ENCODE assay signal across 8 mouse cellular contexts in genomic region chr9:48834541-48835411, GRCm38 (mm10). TPM values are rescaled to one million over a fixed set of nuclear protein-coding genes. Genes with fewer than 3 reads are reported as not detected.
DNase-seq lines count a peak whose midpoint lies in the region; ATAC-seq and TF ChIP-seq lines count a peak whose summit lies in the region.

No protein-coding gene starts in this region.

- DNase-seq in lung, postnatal 25 days (ENCODE audit: low spot score) = no peak
- peak; percentile 44 for DNase-seq in brain, adult 2 months (ENCODE audit: low read depth, low spot score)
- DNase-seq in forebrain, postnatal 0 days = peak; percentile 57
- no peak for DNase-seq in liver, embryonic 13.5 days
- DNase-seq in yolk sac, embryonic 10.5 days (ENCODE audit: low spot score) = no peak

- peaks cover 75% of the 10 kb centered on the region for H3K27me3 ChIP-seq in lung, embryonic 15.5 days
- peaks cover 16% of the 10 kb centered on the region for H3K27me3 ChIP-seq in forebrain, postnatal 0 days (ENCODE audit: insufficient read depth, low read length)
- H3K27me3 ChIP-seq in intestine, embryonic 15.5 days (replicated peaks) = peaks cover 57% of the 10 kb centered on the region
- peaks cover 92% of the 10 kb centered on the region for H3K27me3 ChIP-seq in liver, embryonic 13.5 days

- peak overlapping the region; percentile 72 for H3K9ac ChIP-seq in lung, embryonic 15.5 days
- H3K9ac ChIP-seq in forebrain, postnatal 0 days = peak overlapping the region; percentile 65
- H3K9ac ChIP-seq in intestine, embryonic 15.5 days = peak overlapping the region; percentile 47
- peak overlapping the region; percentile 47 for H3K9ac ChIP-seq in liver, embryonic 13.5 days

- peak overlapping the region; percentile 84 for H3K4me2 ChIP-seq in lung, embryonic 15.5 days
- peak overlapping the region; percentile 99 for H3K4me2 ChIP-seq in forebrain, postnatal 0 days (ENCODE audit: low read depth)
- peak overlapping the region; percentile 93 for H3K4me2 ChIP-seq in intestine, embryonic 15.5 days (replicated peaks)
- peak overlapping the region; percentile 78 for H3K4me2 ChIP-seq in liver, embryonic 13.5 days

- H3K4me3 ChIP-seq in lung, embryonic 15.5 days = peak overlapping the region; percentile 64
- peak overlapping the region; percentile 59 for H3K4me3 ChIP-seq in forebrain, postnatal 0 days (ENCODE audit: low read depth, low read length)
- peak overlapping the region; percentile 53 for H3K4me3 ChIP-seq in intestine, embryonic 15.5 days (replicated peaks)
- peak overlapping the region; percentile 62 for H3K4me3 ChIP-seq in liver, embryonic 13.5 days (replicated peaks)
- H3K4me3 ChIP-seq in olfactory bulb, adult 2 months (ENCODE audit: insufficient read depth, low read depth, low read length) = peak overlapping the region; percentile 95

- H3K27ac ChIP-seq in lung, embryonic 15.5 days = no peak overlapping the region
- no peak overlapping the region for H3K27ac ChIP-seq in forebrain, postnatal 0 days (ENCODE audit: low read depth, low read length)
- no peak overlapping the region for H3K27ac ChIP-seq in intestine, embryonic 15.5 days
- H3K27ac ChIP-seq in liver, embryonic 13.5 days = no peak overlapping the region
- no peak overlapping the region; the same call in 1 of the 2 replicates for H3K27ac ChIP-seq in olfactory bulb, adult 2 months (ENCODE audit: insufficient read depth, low read depth, low read length)

- no peak for TF ChIP-seq CTCF in forebrain, postnatal 0 days (IDR thresholded peaks at IDR 0.05; ENCODE audit: low read depth)
- no peak for TF ChIP-seq CTCF in olfactory bulb, adult 2 months (IDR thresholded peaks at IDR 0.05; ENCODE audit: insufficient read depth, low read depth, low read length)

- no peaks in the 10 kb centered on the region for H3K9me3 ChIP-seq in lung, embryonic 15.5 days
- no peaks in the 10 kb centered on the region for H3K9me3 ChIP-seq in forebrain, postnatal 0 days (ENCODE audit: low read length)
- H3K9me3 ChIP-seq in intestine, embryonic 15.5 days = no peaks in the 10 kb centered on the region
- no peaks in the 10 kb centered on the region for H3K9me3 ChIP-seq in liver, embryonic 13.5 days (replicated peaks)

- peaks cover 24% of the 10 kb centered on the region for H3K4me1 ChIP-seq in lung, embryonic 15.5 days
- peaks cover 14% of the 10 kb centered on the region for H3K4me1 ChIP-seq in forebrain, postnatal 0 days (ENCODE audit: insufficient read depth)
- peaks cover 27% of the 10 kb centered on the region for H3K4me1 ChIP-seq in intestine, embryonic 15.5 days (replicated peaks)
- H3K4me1 ChIP-seq in liver, embryonic 13.5 days (replicated peaks) = peaks cover 27% of the 10 kb centered on the region
- peaks cover 29% of the 10 kb centered on the region for H3K4me1 ChIP-seq in olfactory bulb, adult 2 months (ENCODE audit: control insufficient read depth, insufficient read depth, low read length)

- under 1% methylated on average over 65 of the region's 65 CpGs for WGBS in lung, embryonic 15.5 days
- under 1% methylated on average over 65 of the region's 65 CpGs for WGBS in forebrain, postnatal 0 days
- WGBS in intestine, embryonic 15.5 days = under 1% methylated on average over 65 of the region's 65 CpGs
- under 1% methylated on average over 65 of the region's 65 CpGs for WGBS in liver, embryonic 13.5 days (ENCODE audit: insufficient replicate concordance)
- 4% methylated on average over 65 of the region's 65 CpGs for WGBS in olfactory bulb, adult 2 months

- H3K36me3 ChIP-seq in lung, embryonic 15.5 days = 0 out of 2 replicates have a peak, but pooled peaks cover 7% of the 10 kb centered on the region
- 0 out of 2 replicates have a peak, but pooled peaks cover 5% of the 10 kb centered on the region for H3K36me3 ChIP-seq in forebrain, postnatal 0 days (ENCODE audit: insufficient read depth)
- H3K36me3 ChIP-seq in intestine, embryonic 15.5 days = no peaks in the 10 kb centered on the region
- H3K36me3 ChIP-seq in liver, embryonic 13.5 days = no peaks in the 10 kb centered on the region

- no peak for ATAC-seq in lung, embryonic 15.5 days (ENCODE audit: borderline replicate concordance, extremely low read depth, low FRiP score, low TSS enrichment)
- ATAC-seq in forebrain, postnatal 0 days = peak; percentile 39
- no peak for ATAC-seq in intestine, embryonic 15.5 days
- ATAC-seq in liver, embryonic 13.5 days (ENCODE audit: low read depth) = no peak

- TF ChIP-seq POLR2A in olfactory bulb, adult 2 months (IDR thresholded peaks at IDR 0.05; ENCODE audit: insufficient read depth, low read depth, low read length) = no peak

RNA-seq across cellular contexts. Expression of gene Zbtb16, which starts 1.2 kb away (rescaled TPM):
- polyA plus RNA-seq in lung, embryonic 15.5 days (2015; fragmentation: Nextera tagmentation; extraction: Ambion mirVana) = 5.1 and 7.0 TPM in 2 replicates
- 8.2 and 12.6 TPM in 2 replicates for total RNA-seq in forebrain, postnatal 0 days (2014; rRNA removed)
- polyA plus RNA-seq in forebrain, postnatal 0 days (2015; fragmentation: Nextera tagmentation; extraction: Ambion mirVana) = 4.7 and 6.8 TPM in 2 replicates
- polyA plus RNA-seq in intestine, embryonic 15.5 days (2015; fragmentation: Nextera tagmentation; extraction: Ambion mirVana) = 2.0 and 2.4 TPM in 2 replicates
- 0.74 and 0.77 TPM in 2 replicates for polyA plus RNA-seq in liver, embryonic 13.5 days (2015; fragmentation: Nextera tagmentation; extraction: Ambion mirVana)
- not detected in 2 replicates for polyA plus RNA-seq in olfactory bulb, adult 2 months (2012; ENCODE audit: insufficient read depth, insufficient read length, low replicate concordance, missing spikeins)

Comparison
In these comparisons a context has a peak if more than half of its experiments do, and no peak if none do; other contexts are left out.
1. DNase-seq: peak in brain, adult 2 months (single experiment) and forebrain, postnatal 0 days (single experiment); none in lung, postnatal 25 days (single experiment), liver, embryonic 13.5 days (single experiment) and yolk sac, embryonic 10.5 days (single experiment).
2. Peak in every context shown above with its lines, with median percentiles within 50 percentile points of each other: H3K4me2 ChIP-seq, H3K4me3 ChIP-seq and H3K9ac ChIP-seq.